Mouse (Mus musculus): ENCODE results near the gene Kcnj5. TPM values are rescaled to one million over a fixed set of nuclear protein-coding genes. Genes with fewer than 3 reads are reported as not detected.

Kcnj5 gene
- polyA plus RNA-seq, 1 experiment from 2014 or later, result 0.55 TPM

DNA sequence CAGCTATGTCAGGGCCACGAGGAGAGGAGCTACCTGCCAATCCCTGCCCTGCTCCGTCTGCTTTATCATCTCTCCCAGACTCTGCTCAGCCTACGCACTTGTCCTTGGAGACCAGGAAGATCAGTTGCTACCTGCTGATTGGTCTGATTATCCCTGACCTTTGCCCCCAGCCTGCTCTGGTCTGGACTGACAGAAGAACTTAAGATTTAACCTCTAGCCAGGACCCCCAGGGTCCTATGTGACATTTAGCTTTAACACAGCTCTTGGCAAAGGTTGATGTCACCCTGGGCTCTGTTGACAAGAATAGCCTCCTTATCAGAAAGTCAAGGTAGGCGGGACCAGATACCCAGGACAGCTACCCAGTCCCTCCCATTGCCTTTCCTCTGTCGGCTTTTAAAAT lies 3.3 kb downstream of the Kcnj5 start:
- H3K27me3 ChIP-seq (replicated peaks; ENCODE audit: control insufficient read depth, insufficient read depth, low read length), result peaks cover 51% of the 10 kb centered on the region
- WGBS, result 66% methylated on average over 5 of the region's 5 CpGs
- ATAC-seq, result no peak

DNA sequence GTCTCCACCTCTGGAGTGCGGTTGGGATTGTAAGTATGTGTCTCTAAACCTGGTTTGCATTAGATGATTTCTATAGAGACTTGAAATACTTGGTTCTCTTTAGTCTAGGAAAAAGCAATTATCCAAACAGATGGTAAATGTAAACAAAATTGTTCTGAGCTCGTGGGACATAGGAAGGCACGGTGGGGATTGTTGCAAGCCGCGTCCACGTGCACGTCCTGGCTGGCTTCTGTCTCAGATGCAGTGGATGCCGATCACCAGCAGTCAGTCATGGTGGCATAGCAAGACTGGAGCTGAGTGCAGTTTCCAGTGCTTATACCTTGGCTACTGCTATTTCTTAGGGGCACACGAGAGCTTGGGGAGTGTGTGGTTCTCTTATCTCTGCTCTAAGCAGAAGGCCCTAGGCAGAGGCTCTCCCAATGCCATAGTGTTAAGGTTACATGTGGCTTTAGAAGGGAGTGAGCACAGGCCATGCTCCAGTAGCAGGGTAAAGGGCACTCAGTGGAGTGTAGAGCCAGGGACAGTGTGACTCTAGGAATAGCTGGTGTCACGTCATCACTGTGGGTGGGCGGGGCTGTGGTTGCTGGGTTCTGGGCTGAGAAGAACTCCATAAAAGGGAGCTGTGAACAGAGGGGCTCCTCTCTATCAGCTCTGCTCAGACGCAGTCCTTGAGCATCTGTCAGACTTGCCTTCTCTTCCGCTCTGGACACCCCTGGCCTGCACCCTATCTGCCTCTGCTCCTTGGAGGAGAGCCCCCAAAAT lies 8.6 kb downstream of the Kcnj5 start:
- H3K9ac ChIP-seq (ENCODE audit: low read length), result no peak overlapping the region
- DNase-seq (ENCODE audit: low spot score) (no peak), ATAC-seq (no peak)
- H3K4me1 ChIP-seq (ENCODE audit: control insufficient read depth, insufficient read depth, low read length), result no peaks in the 10 kb centered on the region
- no peak overlapping the region for H3K4me2 ChIP-seq (ENCODE audit: low read length)
- peaks cover 7% of the 10 kb centered on the region; the same call in 1 of the 2 replicates for H3K27me3 ChIP-seq (replicated peaks; ENCODE audit: control insufficient read depth, insufficient read depth, low read length)
- no peaks in the 10 kb centered on the region for H3K9me3 ChIP-seq (replicated peaks; ENCODE audit: control insufficient read depth, low read length)
- no peaks in the 10 kb centered on the region for H3K36me3 ChIP-seq (ENCODE audit: control insufficient read depth, insufficient read depth, low read length)
- no peak overlapping the region for H3K27ac ChIP-seq (ENCODE audit: low read depth, low read length)
- WGBS, result 87% methylated on average over 13 of the region's 13 CpGs
- no peak overlapping the region for H3K4me3 ChIP-seq (ENCODE audit: low read depth, low read length)

More for the DNA sequence above, 3.3 kb downstream of the Kcnj5 start:
- no peak overlapping the region for H3K4me3 ChIP-seq (ENCODE audit: low read depth, low read length)
- H3K4me1 ChIP-seq (ENCODE audit: control insufficient read depth, insufficient read depth, low read length), result no peaks in the 10 kb centered on the region
- H3K36me3 ChIP-seq (ENCODE audit: control insufficient read depth, insufficient read depth, low read length), result no peaks in the 10 kb centered on the region
- H3K4me2 ChIP-seq (ENCODE audit: low read length), result no peak overlapping the region
- no peaks in the 10 kb centered on the region for H3K9me3 ChIP-seq (replicated peaks; ENCODE audit: control insufficient read depth, low read length)
- no peak for DNase-seq (ENCODE audit: low spot score)
- H3K27ac ChIP-seq (ENCODE audit: low read depth, low read length), result no peak overlapping the region
- H3K9ac ChIP-seq (ENCODE audit: low read length), result no peak overlapping the region

- H3K4me1 ChIP-seq (ENCODE audit: control insufficient read depth, insufficient read depth, low read length), result no peaks in the 10 kb centered on the region
- no peak for ATAC-seq
- no peaks in the 10 kb centered on the region for H3K27me3 ChIP-seq (replicated peaks; ENCODE audit: control insufficient read depth, insufficient read depth, low read length)
- H3K27ac ChIP-seq (ENCODE audit: low read depth, low read length), result no peak overlapping the region
- H3K4me2 ChIP-seq (ENCODE audit: low read length), result no peak overlapping the region
- no peaks in the 10 kb centered on the region for H3K36me3 ChIP-seq (ENCODE audit: control insufficient read depth, insufficient read depth, low read length)
- H3K9me3 ChIP-seq (replicated peaks; ENCODE audit: control insufficient read depth, low read length), result no peaks in the 10 kb centered on the region
- 56% methylated on average over 5 of the region's 5 CpGs for WGBS
- DNase-seq (ENCODE audit: low spot score), result no peak
- H3K9ac ChIP-seq (ENCODE audit: low read length), result no peak overlapping the region
- no peak overlapping the region for H3K4me3 ChIP-seq (ENCODE audit: low read depth, low read length)
Observed at GRCm38 (mm10) chr9:32331162-32331561, 13.0 kb downstream of the Kcnj5 start.

DNA sequence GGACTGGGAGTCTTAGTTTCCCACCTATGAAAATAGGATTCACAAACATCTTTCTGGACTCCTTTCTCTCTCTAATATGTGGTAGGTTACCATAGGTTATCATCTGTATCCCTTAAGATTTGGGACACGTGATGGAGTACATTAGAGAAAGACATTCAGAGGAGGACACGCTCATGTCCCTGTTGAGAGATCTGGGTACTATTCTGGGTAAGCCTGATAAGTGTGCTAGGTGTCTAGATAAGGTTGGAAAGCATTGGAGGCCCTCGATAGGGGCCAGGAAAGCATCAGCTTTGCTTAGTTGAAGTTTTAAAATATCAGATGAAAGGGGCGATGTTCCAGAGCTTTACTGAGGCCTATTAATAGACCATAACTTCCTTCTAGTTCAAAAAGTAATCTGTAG lies 15.4 kb downstream of the Kcnj5 start:
- Histone ChIP-seq H3K27ac (ENCODE audit: low read depth, low read length) (no peak overlapping the region), H3K9me3 (replicated peaks; ENCODE audit: control insufficient read depth, low read length) (no peaks in the 10 kb centered on the region), H3K4me3 (ENCODE audit: low read depth, low read length) (no peak overlapping the region), H3K36me3 (ENCODE audit: control insufficient read depth, insufficient read depth, low read length) (no peaks in the 10 kb centered on the region), H3K9ac (ENCODE audit: low read length) (no peak overlapping the region), H3K4me1 (ENCODE audit: control insufficient read depth, insufficient read depth, low read length) (no peaks in the 10 kb centered on the region), H3K27me3 (replicated peaks; ENCODE audit: control insufficient read depth, insufficient read depth, low read length) (no peaks in the 10 kb centered on the region), H3K4me2 (ENCODE audit: low read length) (no peak overlapping the region)
- ATAC-seq (no peak), DNase-seq (ENCODE audit: low spot score) (no peak)
- 93% methylated on average over 4 of the region's 4 CpGs for WGBS

DNA sequence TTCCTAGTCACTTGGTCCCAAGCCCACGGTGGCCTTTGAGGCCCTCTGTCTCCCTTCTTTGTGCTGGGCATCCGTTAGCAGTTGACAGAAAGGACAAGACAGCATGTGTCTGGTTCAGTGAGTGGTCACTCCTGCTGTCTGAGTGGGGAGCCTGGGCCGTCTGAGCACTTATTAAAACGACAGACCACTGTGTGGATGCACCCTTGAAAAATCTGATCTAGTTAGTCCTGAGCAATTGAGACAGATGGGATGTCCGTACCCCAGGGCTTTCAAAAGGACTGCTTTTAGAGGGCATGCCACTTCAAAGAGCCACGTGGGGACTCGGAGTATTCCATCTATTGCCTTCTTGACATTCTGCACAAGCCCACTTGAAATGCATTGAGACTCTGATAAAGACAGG lies 20.5 kb downstream of the Kcnj5 start:
- H3K27ac ChIP-seq (ENCODE audit: low read depth, low read length), result no peak overlapping the region
- no peak for ATAC-seq
- H3K4me3 ChIP-seq (ENCODE audit: low read depth, low read length), result no peak overlapping the region
- no peak overlapping the region for H3K4me2 ChIP-seq (ENCODE audit: low read length)
- H3K27me3 ChIP-seq (replicated peaks; ENCODE audit: control insufficient read depth, insufficient read depth, low read length), result no peaks in the 10 kb centered on the region
- H3K9ac ChIP-seq (ENCODE audit: low read length), result no peak overlapping the region
- 72% methylated on average over 7 of the region's 7 CpGs for WGBS
- no peaks in the 10 kb centered on the region for H3K4me1 ChIP-seq (ENCODE audit: control insufficient read depth, insufficient read depth, low read length)
- no peaks in the 10 kb centered on the region for H3K36me3 ChIP-seq (ENCODE audit: control insufficient read depth, insufficient read depth, low read length)
- H3K9me3 ChIP-seq (replicated peaks; ENCODE audit: control insufficient read depth, low read length), result no peaks in the 10 kb centered on the region
- no peak for DNase-seq (ENCODE audit: low spot score)

DNA sequence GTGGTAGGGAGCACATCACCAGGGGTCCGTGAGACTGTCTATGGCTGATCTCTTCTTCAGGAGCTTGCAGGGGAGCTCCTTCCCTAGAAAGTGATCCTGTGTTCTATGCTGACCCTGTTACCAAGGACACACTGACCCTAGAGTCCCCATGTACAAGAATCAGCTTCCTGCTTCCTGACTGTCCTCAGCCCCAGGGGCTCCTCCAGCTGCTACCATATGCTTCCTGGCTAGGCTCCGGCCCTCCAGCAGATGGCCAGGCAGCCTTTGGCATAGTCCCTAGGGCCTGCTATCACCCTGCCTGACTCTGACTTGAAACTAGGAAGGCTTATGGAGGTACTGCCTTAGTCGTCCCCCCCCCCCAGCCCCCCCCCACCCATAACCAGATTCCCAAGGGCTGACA lies 24.0 kb downstream of the Kcnj5 start:
- H3K4me1 ChIP-seq (ENCODE audit: control insufficient read depth, insufficient read depth, low read length), result no peaks in the 10 kb centered on the region
- no peak for DNase-seq (ENCODE audit: low spot score)
- no peak overlapping the region for H3K9ac ChIP-seq (ENCODE audit: low read length)
- no peak overlapping the region for H3K4me2 ChIP-seq (ENCODE audit: low read length)
- H3K27ac ChIP-seq (ENCODE audit: low read depth, low read length), result no peak overlapping the region
- no peaks in the 10 kb centered on the region for H3K36me3 ChIP-seq (ENCODE audit: control insufficient read depth, insufficient read depth, low read length)
- H3K4me3 ChIP-seq (ENCODE audit: low read depth, low read length), result no peak overlapping the region
- H3K27me3 ChIP-seq (replicated peaks; ENCODE audit: control insufficient read depth, insufficient read depth, low read length), result no peaks in the 10 kb centered on the region
- 70% methylated on average over 3 of the region's 3 CpGs for WGBS
- no peaks in the 10 kb centered on the region for H3K9me3 ChIP-seq (replicated peaks; ENCODE audit: control insufficient read depth, low read length)
- no peak for ATAC-seq

- ATAC-seq, result no peak
- no peak overlapping the region for H3K4me2 ChIP-seq (ENCODE audit: low read length)
Observed at GRCm38 (mm10) chr9:32315999-32316398, 28.2 kb downstream of the Kcnj5 start.

DNA sequence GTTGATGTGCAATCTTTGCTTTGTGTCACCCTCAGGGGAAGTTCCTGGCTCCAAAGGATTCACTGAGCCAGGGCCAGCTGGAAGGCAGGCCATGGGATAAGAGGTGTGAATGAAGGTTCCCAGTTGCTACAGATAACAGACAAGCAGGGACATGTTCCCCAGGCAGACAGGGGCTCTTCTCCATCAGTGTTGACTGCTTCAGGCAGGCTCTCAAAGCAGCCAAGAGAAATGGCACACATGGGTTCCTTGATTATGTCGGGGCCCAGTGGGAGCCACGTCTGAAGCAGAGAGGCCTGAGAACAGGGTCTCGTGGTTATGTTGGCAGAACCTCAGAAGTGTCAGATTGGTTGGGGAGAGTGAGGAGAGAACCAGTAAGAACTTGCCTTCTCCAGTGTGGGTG lies 30.1 kb downstream of the Kcnj5 start:
- Histone ChIP-seq H3K4me3 (ENCODE audit: low read depth, low read length) (no peak overlapping the region), H3K9ac (ENCODE audit: low read length) (no peak overlapping the region), H3K27ac (ENCODE audit: low read depth, low read length) (no peak overlapping the region), H3K4me2 (ENCODE audit: low read length) (no peak overlapping the region), H3K4me1 (ENCODE audit: control insufficient read depth, insufficient read depth, low read length) (0 out of 2 replicates have a peak, but pooled peaks cover 2% of the 10 kb centered on the region), H3K9me3 (replicated peaks; ENCODE audit: control insufficient read depth, low read length) (no peaks in the 10 kb centered on the region), H3K27me3 (replicated peaks; ENCODE audit: control insufficient read depth, insufficient read depth, low read length) (no peaks in the 10 kb centered on the region), H3K36me3 (ENCODE audit: control insufficient read depth, insufficient read depth, low read length) (no peaks in the 10 kb centered on the region)
- ATAC-seq (no peak), DNase-seq (ENCODE audit: low spot score) (no peak)
- WGBS, result 85% methylated on average over 3 of the region's 3 CpGs

More at GRCm38 (mm10) chr9:32315999-32316398, 28.2 kb downstream of the Kcnj5 start:
- no peaks in the 10 kb centered on the region for H3K27me3 ChIP-seq (replicated peaks; ENCODE audit: control insufficient read depth, insufficient read depth, low read length)
- H3K9me3 ChIP-seq (replicated peaks; ENCODE audit: control insufficient read depth, low read length), result no peaks in the 10 kb centered on the region
- no peak for DNase-seq (ENCODE audit: low spot score)
- H3K4me1 ChIP-seq (ENCODE audit: control insufficient read depth, insufficient read depth, low read length), result 0 out of 2 replicates have a peak, but pooled peaks cover 2% of the 10 kb centered on the region
- 93% methylated on average over 3 of the region's 3 CpGs for WGBS
- H3K9ac ChIP-seq (ENCODE audit: low read length), result no peak overlapping the region
- H3K4me3 ChIP-seq (ENCODE audit: low read depth, low read length), result no peak overlapping the region
- H3K36me3 ChIP-seq (ENCODE audit: control insufficient read depth, insufficient read depth, low read length), result no peaks in the 10 kb centered on the region
- no peak overlapping the region for H3K27ac ChIP-seq (ENCODE audit: low read depth, low read length)

GRCm38 (mm10) chr9:32312208-32312607 lies 31.9 kb downstream of the Kcnj5 start:
- no peak overlapping the region for H3K9ac ChIP-seq (ENCODE audit: low read length)
- H3K27ac ChIP-seq (ENCODE audit: low read depth, low read length), result no peak overlapping the region
- no peaks in the 10 kb centered on the region for H3K9me3 ChIP-seq (replicated peaks; ENCODE audit: control insufficient read depth, low read length)
- H3K4me1 ChIP-seq (ENCODE audit: control insufficient read depth, insufficient read depth, low read length), result 0 out of 2 replicates have a peak, but pooled peaks cover 2% of the 10 kb centered on the region
- ATAC-seq (no peak), DNase-seq (ENCODE audit: low spot score) (no peak)
- H3K4me3 ChIP-seq (ENCODE audit: low read depth, low read length), result no peak overlapping the region
- no peak overlapping the region for H3K4me2 ChIP-seq (ENCODE audit: low read length)
- H3K27me3 ChIP-seq (replicated peaks; ENCODE audit: control insufficient read depth, insufficient read depth, low read length), result no peaks in the 10 kb centered on the region
- WGBS, result 71% methylated on average over 4 of the region's 4 CpGs
- no peaks in the 10 kb centered on the region for H3K36me3 ChIP-seq (ENCODE audit: control insufficient read depth, insufficient read depth, low read length)

All from forebrain, embryonic 14.5 days (tissue).